ENCODE assay signal across 8 mouse cellular contexts in genomic region chr17:35919864-35920301, GRCm38 (mm10). TPM values are rescaled to one million over a fixed set of nuclear protein-coding genes. Genes with fewer than 3 reads are reported as not detected.
DNase-seq lines count a peak whose midpoint lies in the region; ATAC-seq and TF ChIP-seq lines count a peak whose summit lies in the region.

No protein-coding gene starts in this region.

- peaks cover 35% of the 10 kb centered on the region for H3K36me3 ChIP-seq in lung, embryonic 14.5 days (ENCODE audit: insufficient read depth)
- peaks cover 23% of the 10 kb centered on the region for H3K36me3 ChIP-seq in embryonic facial prominence, embryonic 12.5 days
- H3K36me3 ChIP-seq in intestine, embryonic 15.5 days: peaks cover 14% of the 10 kb centered on the region
- peaks cover 30% of the 10 kb centered on the region for H3K36me3 ChIP-seq in myocyte (ENCODE audit: control insufficient read depth, insufficient read depth)

- 38% methylated on average over 6 of the region's 6 CpGs for WGBS in lung, embryonic 14.5 days
- WGBS in embryonic facial prominence, embryonic 12.5 days: 57% methylated on average over 6 of the region's 6 CpGs
- 34% methylated on average over 6 of the region's 6 CpGs for WGBS in intestine, embryonic 15.5 days

- H3K9ac ChIP-seq in lung, embryonic 14.5 days: peak overlapping the region; percentile 96
- peak overlapping the region; percentile 49; the same call in 1 of the 2 replicates for H3K9ac ChIP-seq in embryonic facial prominence, embryonic 12.5 days
- H3K9ac ChIP-seq in intestine, embryonic 15.5 days: no peak overlapping the region

- no peaks in the 10 kb centered on the region for H3K9me3 ChIP-seq in lung, embryonic 14.5 days (ENCODE audit: low read depth, low read length)
- no peaks in the 10 kb centered on the region for H3K9me3 ChIP-seq in embryonic facial prominence, embryonic 12.5 days
- no peaks in the 10 kb centered on the region for H3K9me3 ChIP-seq in intestine, embryonic 15.5 days

- no peak for ATAC-seq in lung, embryonic 14.5 days (ENCODE audit: insufficient read depth)
- no peak for ATAC-seq in embryonic facial prominence, embryonic 12.5 days (ENCODE audit: insufficient number of reproducible peaks, insufficient read depth, low FRiP score, low TSS enrichment)
- ATAC-seq in intestine, embryonic 15.5 days: no peak

- H3K4me2 ChIP-seq in lung, embryonic 14.5 days: peak overlapping the region; percentile 100
- peak overlapping the region; percentile 89 for H3K4me2 ChIP-seq in embryonic facial prominence, embryonic 12.5 days (replicated peaks)
- peak overlapping the region; percentile 76 for H3K4me2 ChIP-seq in intestine, embryonic 15.5 days (replicated peaks)
- peak overlapping the region; percentile 97 for H3K4me2 ChIP-seq in myocyte (ENCODE audit: low read depth)

- peak overlapping the region; percentile 79; the same call in 1 of the 2 replicates for H3K4me3 ChIP-seq in lung, embryonic 14.5 days (ENCODE audit: low read depth, low read length)
- peak overlapping the region; percentile 28; the same call in 1 of the 2 replicates for H3K4me3 ChIP-seq in embryonic facial prominence, embryonic 12.5 days
- H3K4me3 ChIP-seq in intestine, embryonic 15.5 days (replicated peaks): no peak overlapping the region
- H3K4me3 ChIP-seq in myocyte: peak overlapping the region; percentile 96

- peak overlapping the region; percentile 99 for H3K27ac ChIP-seq in lung, embryonic 14.5 days (ENCODE audit: low read depth)
- peak overlapping the region; percentile 98 for H3K27ac ChIP-seq in embryonic facial prominence, embryonic 12.5 days
- peak overlapping the region; percentile 95; the same call in 1 of the 2 replicates for H3K27ac ChIP-seq in intestine, embryonic 15.5 days

- peaks cover 42% of the 10 kb centered on the region for H3K79me2 ChIP-seq in myocyte (ENCODE audit: control insufficient read depth, insufficient read depth)

- H3K4me1 ChIP-seq in lung, embryonic 14.5 days (ENCODE audit: insufficient read depth): peaks cover 11% of the 10 kb centered on the region
- H3K4me1 ChIP-seq in embryonic facial prominence, embryonic 12.5 days: peaks cover 23% of the 10 kb centered on the region
- H3K4me1 ChIP-seq in intestine, embryonic 15.5 days (replicated peaks): peaks cover 21% of the 10 kb centered on the region

- peak; percentile 22 for DNase-seq in lung, embryonic 14.5 days
- DNase-seq in lung, postnatal 14 days: no peak
- no peak for DNase-seq in ovary, postnatal 14 days (ENCODE audit: low spot score)
- no peak for DNase-seq in left cerebral cortex, adult 18-20 months (ENCODE audit: low spot score in 2 of 2)
- DNase-seq in layer of hippocampus, postnatal 36 days: no peak

- TF ChIP-seq CTCF in lung, embryonic 14.5 days (IDR thresholded peaks at IDR 0.05; ENCODE audit: low read depth): no peak

- H3ac ChIP-seq in myocyte (ENCODE audit: control insufficient read depth, insufficient read length): no peak overlapping the region

- H3K27me3 ChIP-seq in lung, embryonic 14.5 days (ENCODE audit: insufficient read depth, low read length): no peaks in the 10 kb centered on the region
- H3K27me3 ChIP-seq in embryonic facial prominence, embryonic 12.5 days: no peaks in the 10 kb centered on the region
- no peaks in the 10 kb centered on the region for H3K27me3 ChIP-seq in intestine, embryonic 15.5 days (replicated peaks)
- no peaks in the 10 kb centered on the region for H3K27me3 ChIP-seq in myocyte (ENCODE audit: control insufficient read depth, insufficient read depth, insufficient read length)

- TF ChIP-seq POLR2A in myocyte (IDR thresholded peaks at IDR 0.05; ENCODE audit: insufficient read length, low read depth): peak; percentile 46

TF ChIP-seq in myocyte, 11 proteins besides CTCF, POLR2A, EP300 and RAD21:
- no peak for TF ChIP-seq E2F4 (IDR thresholded peaks at IDR 0.05; ENCODE audit: insufficient read depth)
- peak; percentile 52 for TF ChIP-seq POLR2AphosphoS2 (IDR thresholded peaks at IDR 0.05; ENCODE audit: insufficient read length, low read depth)
- TF ChIP-seq TCF12 (IDR thresholded peaks at IDR 0.05; ENCODE audit: insufficient read depth, poor library complexity, severe bottlenecking): no peak

RNA-seq across cellular contexts. Expression of gene Ppp1r10, which starts 3.6 kb away (rescaled TPM):
- polyA plus RNA-seq in lung, embryonic 14.5 days (2014; fragmentation: Nextera tagmentation; extraction: Ambion mirVana): 36.3 and 38.5 TPM in 2 replicates
- polyA plus RNA-seq in embryonic facial prominence, embryonic 12.5 days (2016; fragmentation: Nextera tagmentation; extraction: Ambion mirVana): 50.1 and 51.9 TPM in 2 replicates
- 32.4 and 32.9 TPM in 2 replicates for polyA plus RNA-seq in intestine, embryonic 15.5 days (2015; fragmentation: Nextera tagmentation; extraction: Ambion mirVana)
- polyA plus RNA-seq in myocyte (2012; fragmentation: generic; extraction: Trizol): 32.9 TPM
- 10 to 100 TPM; 62.9 to 63.7 TPM for total RNA-seq in left cerebral cortex, adult 18-20 months (2021)
- 10 to 100 TPM; 78.6 to 82.8 TPM for total RNA-seq in layer of hippocampus, postnatal 36 days (2021)

RNA-seq across cellular contexts. Expression of gene Mrps18b, which starts 3.7 kb away (rescaled TPM):
- polyA plus RNA-seq in lung, embryonic 14.5 days (2014; fragmentation: Nextera tagmentation; extraction: Ambion mirVana): 84.5 and 89.1 TPM in 2 replicates
- 65.6 TPM in 2 replicates for polyA plus RNA-seq in embryonic facial prominence, embryonic 12.5 days (2016; fragmentation: Nextera tagmentation; extraction: Ambion mirVana)
- polyA plus RNA-seq in intestine, embryonic 15.5 days (2015; fragmentation: Nextera tagmentation; extraction: Ambion mirVana): 126 and 139 TPM in 2 replicates
- polyA plus RNA-seq in myocyte (2012; fragmentation: generic; extraction: Trizol): 104 TPM
- 10 to 100 TPM; 39.9 to 41.3 TPM for total RNA-seq in left cerebral cortex, adult 18-20 months (2021)
- total RNA-seq in layer of hippocampus, postnatal 36 days (2021): 10 to 100 TPM; 37.0 to 39.3 TPM

RNA-seq across cellular contexts. Expression of gene Atat1, which starts 10.0 kb away (rescaled TPM):
- 72.2 and 77.9 TPM in 2 replicates for polyA plus RNA-seq in lung, embryonic 14.5 days (2014; fragmentation: Nextera tagmentation; extraction: Ambion mirVana)
- polyA plus RNA-seq in embryonic facial prominence, embryonic 12.5 days (2016; fragmentation: Nextera tagmentation; extraction: Ambion mirVana): 165 and 172 TPM in 2 replicates
- 47.2 and 47.7 TPM in 2 replicates for polyA plus RNA-seq in intestine, embryonic 15.5 days (2015; fragmentation: Nextera tagmentation; extraction: Ambion mirVana)
- polyA plus RNA-seq in myocyte (2012; fragmentation: generic; extraction: Trizol): 23.1 TPM
- total RNA-seq in left cerebral cortex, adult 18-20 months (2021): 10 to 100 TPM; 53.6 to 56.3 TPM
- 10 to 100 TPM; 60.6 to 61.7 TPM for total RNA-seq in layer of hippocampus, postnatal 36 days (2021)

RNA-seq across cellular contexts. Expression of gene 2310061I04Rik, which starts 22.7 kb away (rescaled TPM):
- polyA plus RNA-seq in lung, embryonic 14.5 days (2014; fragmentation: Nextera tagmentation; extraction: Ambion mirVana): 21.0 and 25.4 TPM in 2 replicates
- polyA plus RNA-seq in embryonic facial prominence, embryonic 12.5 days (2016; fragmentation: Nextera tagmentation; extraction: Ambion mirVana): 24.0 and 24.3 TPM in 2 replicates
- 25.5 and 31.9 TPM in 2 replicates for polyA plus RNA-seq in intestine, embryonic 15.5 days (2015; fragmentation: Nextera tagmentation; extraction: Ambion mirVana)
- 33.7 TPM for polyA plus RNA-seq in myocyte (2012; fragmentation: generic; extraction: Trizol)
- total RNA-seq in left cerebral cortex, adult 18-20 months (2021): 10 to 100 TPM; 56.4 to 57.5 TPM
- total RNA-seq in layer of hippocampus, postnatal 36 days (2021): 10 to 100 TPM; 56.3 to 57.9 TPM

RNA-seq across cellular contexts. Expression of gene Dhx16, which starts 40.3 kb away (rescaled TPM):
- 40.8 and 42.9 TPM in 2 replicates for polyA plus RNA-seq in lung, embryonic 14.5 days (2014; fragmentation: Nextera tagmentation; extraction: Ambion mirVana)
- polyA plus RNA-seq in embryonic facial prominence, embryonic 12.5 days (2016; fragmentation: Nextera tagmentation; extraction: Ambion mirVana): 47.8 and 52.8 TPM in 2 replicates
- 43.1 and 44.2 TPM in 2 replicates for polyA plus RNA-seq in intestine, embryonic 15.5 days (2015; fragmentation: Nextera tagmentation; extraction: Ambion mirVana)
- 29.4 TPM for polyA plus RNA-seq in myocyte (2012; fragmentation: generic; extraction: Trizol)
- 10 to 100 TPM; 30.6 to 32.3 TPM for total RNA-seq in left cerebral cortex, adult 18-20 months (2021)
- 10 to 100 TPM; 32.0 to 37.4 TPM for total RNA-seq in layer of hippocampus, postnatal 36 days (2021)
